Mouse (Mus musculus) macrophage (primary cell): Measurements from ENCODE around the gene Khsrp. TPM values are rescaled to one million over a fixed set of nuclear protein-coding genes. Genes with fewer than 3 reads are reported as not detected.

Experiments used
- H3K27ac ChIP-seq: fragments of 350-480 bp; formaldehyde crosslinking; 2 replicates; pipeline ENCODE4 v1.9.0; 2021
- H3K36me3 ChIP-seq: fragments of 350-480 bp; formaldehyde crosslinking; 2 replicates; pipeline ENCODE4 v1.9.0; 2021; ENCODE audit errors: inconsistent target
- H3K4me3 ChIP-seq: fragments of 350-480 bp; formaldehyde crosslinking; 2 replicates; pipeline ENCODE4 v1.9.0; 2021; ENCODE audit errors: inconsistent target
- H3K79me2 ChIP-seq: fragments of 350-480 bp; formaldehyde crosslinking; 2 replicates; pipeline ENCODE4 v1.9.0; 2021; ENCODE audit errors: inconsistent target
- WGBS: methylation state at CpG from one replicate; pipeline ENCODE4 v1.1.7; 2026; ENCODE audit warnings: inconsistent platforms; ENCODE audit not compliant: missing documents; 5-methylcytosine and 5-hydroxymethylcytosine counted together
- polyA plus RNA-seq: library from polyadenylated mRNA; stranded (reverse); fragments of 250-400 nt; gene quantifications from 3 replicates; pipeline ENCODE4 v1.2.4, GENCODE M21; 2018; ENCODE audit warnings: inconsistent platforms

The Khsrp gene
- polyA plus RNA-seq, 1 experiment from 2014 or later = 33.8 TPM

GRCm38 (mm10) chr17:56988441-56988840, 42.9 kb downstream of the Khsrp start:
- H3K4me3 ChIP-seq = no peak overlapping the region
- H3K36me3 ChIP-seq = peaks cover 10% of the 10 kb centered on the region; the same call in 1 of the 2 replicates
- no peak overlapping the region for H3K27ac ChIP-seq
- peaks cover 17% of the 10 kb centered on the region for H3K79me2 ChIP-seq
- 78% methylated on average over 7 of the region's 7 CpGs for WGBS

GRCm38 (mm10) chr17:56986105-56986805, 45.1 kb downstream of the Khsrp start:
- Histone ChIP-seq H3K27ac (no peak overlapping the region), H3K79me2 (peaks cover 11% of the 10 kb centered on the region), H3K36me3 (no peaks in the 10 kb centered on the region), H3K4me3 (no peak overlapping the region)
- 80% methylated on average over 3 of the region's 3 CpGs for WGBS

- no peak overlapping the region for H3K4me3 ChIP-seq
- no peaks in the 10 kb centered on the region for H3K36me3 ChIP-seq
- peaks cover 5% of the 10 kb centered on the region for H3K79me2 ChIP-seq
- 88% methylated on average over 3 of the region's 3 CpGs for WGBS
- no peak overlapping the region for H3K27ac ChIP-seq
These were observed 45.7 kb downstream of the Khsrp start for GRCm38 (mm10) chr17:56985656-56986055.

GRCm38 (mm10) chr17:56984886-56985285, 46.4 kb downstream of the Khsrp start:
- Histone ChIP-seq H3K36me3 (no peaks in the 10 kb centered on the region), H3K4me3 (no peak overlapping the region), H3K27ac (no peak overlapping the region), H3K79me2 (no peaks in the 10 kb centered on the region)
- WGBS = 77% methylated on average over 9 of the region's 9 CpGs

GRCm38 (mm10) chr17:56982013-56982412, 49.3 kb downstream of the Khsrp start, which contains the start of gene Acer1:
Gene Acer1, minus strand, starts transcription at chr17:56982126.
- Histone ChIP-seq H3K27ac (no peak within 1 kb of the TSS), H3K4me3 (no peak within 1 kb of the TSS), H3K79me2 (no peaks in the 10 kb centered on the region), H3K36me3 (no peaks in the 10 kb centered on the region)
- 95% methylated on average over 5 of the region's 5 CpGs for WGBS

- 85% methylated on average over 7 of the region's 7 CpGs for WGBS
- no peaks in the 10 kb centered on the region for H3K36me3 ChIP-seq
- no peak overlapping the region for H3K27ac ChIP-seq
- no peaks in the 10 kb centered on the region for H3K79me2 ChIP-seq
- no peak overlapping the region for H3K4me3 ChIP-seq
These were observed 50.3 kb downstream of the Khsrp start for GRCm38 (mm10) chr17:56981049-56981448.

DNA sequence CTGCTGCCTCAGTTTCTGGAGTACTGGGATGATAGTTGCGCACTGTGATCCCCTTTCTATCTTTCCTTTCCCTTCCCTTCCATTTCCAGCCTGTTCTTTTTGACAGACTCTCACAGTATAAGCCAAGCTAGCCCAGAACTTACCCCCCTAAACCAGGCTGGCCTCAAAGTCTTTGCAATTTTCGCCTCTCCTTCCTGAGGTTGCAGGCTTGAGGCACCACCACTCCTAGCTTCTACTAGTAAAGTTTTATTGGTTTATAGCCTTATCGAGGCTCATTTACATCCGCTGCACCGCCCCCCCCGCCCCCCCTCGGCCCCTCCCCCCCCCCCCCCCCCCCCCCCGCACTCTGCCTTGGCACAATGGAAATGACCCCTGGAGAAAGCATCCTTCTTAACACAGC, 51.8 kb downstream of the Khsrp start:
- H3K4me3 ChIP-seq = no peak overlapping the region
- no peaks in the 10 kb centered on the region for H3K36me3 ChIP-seq
- no peak overlapping the region for H3K27ac ChIP-seq
- 55% methylated on average over 3 of the region's 8 CpGs for WGBS
- H3K79me2 ChIP-seq = no peaks in the 10 kb centered on the region

DNA sequence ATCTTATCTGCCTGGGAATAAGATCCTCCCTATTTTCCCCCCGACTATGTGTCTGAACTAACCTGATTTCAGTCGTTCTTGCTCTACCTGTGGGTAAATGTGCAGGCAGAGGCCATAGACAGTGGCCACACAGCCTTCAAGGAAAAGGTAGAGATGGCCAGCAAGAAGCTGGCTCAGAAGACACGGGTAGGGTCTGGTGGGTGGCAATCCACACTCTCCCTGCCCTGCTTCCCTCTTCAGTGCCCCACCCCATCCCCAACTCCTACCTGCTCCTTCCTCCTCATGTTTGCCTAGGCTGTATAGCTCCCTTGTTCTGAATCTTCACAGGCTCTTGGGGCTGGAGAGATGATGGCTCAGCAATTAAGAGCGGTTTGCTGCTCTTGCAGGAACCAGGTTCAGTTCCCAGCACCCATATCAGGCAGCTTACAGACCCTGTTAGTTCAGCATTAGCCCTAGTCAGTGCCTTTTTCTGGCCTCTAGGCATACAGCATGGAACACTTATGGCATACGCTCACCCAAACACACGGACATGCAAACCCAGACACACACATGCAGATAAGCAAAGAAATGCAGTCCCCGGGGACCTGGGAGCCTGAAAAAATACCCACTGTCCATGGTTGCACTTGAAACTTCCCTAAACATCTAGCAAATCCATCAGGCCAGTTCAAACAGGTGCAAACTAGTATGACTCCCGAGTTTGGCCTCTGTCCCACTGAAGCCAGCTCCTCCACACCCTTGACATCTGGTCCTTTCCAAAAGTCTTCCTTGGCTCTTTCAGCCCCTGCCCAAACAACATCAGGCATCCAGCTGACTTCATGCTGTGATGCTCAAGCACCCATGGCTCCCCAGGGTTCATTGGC, 54.6 kb downstream of the Khsrp start:
- Histone ChIP-seq H3K27ac (no peak overlapping the region), H3K4me3 (no peak overlapping the region), H3K79me2 (no peaks in the 10 kb centered on the region), H3K36me3 (no peaks in the 10 kb centered on the region)
- 91% methylated on average over 8 of the region's 8 CpGs for WGBS

DNA sequence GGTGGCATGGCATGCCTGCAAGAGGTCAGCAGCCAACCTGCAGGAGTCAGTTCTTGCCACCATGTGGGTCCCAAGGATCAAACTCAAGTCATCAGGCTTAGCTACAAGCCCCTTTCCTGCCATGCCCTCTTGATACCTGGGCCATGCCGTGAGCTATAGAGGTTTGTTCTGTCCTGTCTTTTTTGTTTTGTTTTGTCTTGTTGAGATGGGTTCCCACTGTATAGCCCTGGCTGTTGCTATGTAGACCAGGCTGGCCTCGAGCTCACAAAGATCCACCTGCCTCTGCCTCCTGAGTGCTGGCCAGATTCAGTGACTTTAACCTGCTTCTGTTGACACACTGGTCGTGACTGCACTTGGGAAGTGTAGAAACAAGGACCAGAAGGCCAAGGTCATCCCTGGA, 55.9 kb downstream of the Khsrp start:
- Histone ChIP-seq H3K4me3 (no peak overlapping the region), H3K27ac (no peak overlapping the region), H3K36me3 (no peaks in the 10 kb centered on the region), H3K79me2 (no peaks in the 10 kb centered on the region)
- WGBS = 92% methylated on average over 3 of the region's 3 CpGs

DNA sequence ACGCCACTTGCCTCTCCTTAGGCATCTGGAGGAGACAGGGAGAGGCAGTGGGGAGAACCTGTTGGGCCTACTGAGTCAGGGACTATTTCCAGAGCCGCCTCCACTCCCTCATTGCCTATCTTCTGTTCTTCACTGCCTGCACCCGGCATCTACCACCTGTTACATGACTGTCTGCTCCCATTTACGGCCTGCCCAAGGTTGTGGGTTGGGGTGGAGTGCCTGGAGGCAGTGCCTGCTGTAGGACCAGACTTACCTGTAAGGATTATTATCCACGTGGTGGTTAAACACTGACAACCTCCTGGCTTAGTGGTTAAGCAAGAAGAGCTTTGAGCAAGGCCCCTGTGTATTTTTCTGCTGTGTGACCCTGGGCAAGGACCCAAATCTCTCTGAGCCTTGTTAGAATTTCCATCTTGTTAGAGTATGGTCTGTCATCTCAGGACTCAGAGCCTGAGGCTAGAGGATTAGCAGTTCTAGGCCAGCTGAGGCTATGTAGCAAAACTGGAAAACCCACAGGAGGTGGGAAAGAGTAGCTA, 56.5 kb downstream of the Khsrp start:
- no peaks in the 10 kb centered on the region for H3K79me2 ChIP-seq
- H3K27ac ChIP-seq = no peak overlapping the region
- WGBS = 89% methylated on average over 5 of the region's 5 CpGs
- no peaks in the 10 kb centered on the region for H3K36me3 ChIP-seq
- no peak overlapping the region for H3K4me3 ChIP-seq

DNA sequence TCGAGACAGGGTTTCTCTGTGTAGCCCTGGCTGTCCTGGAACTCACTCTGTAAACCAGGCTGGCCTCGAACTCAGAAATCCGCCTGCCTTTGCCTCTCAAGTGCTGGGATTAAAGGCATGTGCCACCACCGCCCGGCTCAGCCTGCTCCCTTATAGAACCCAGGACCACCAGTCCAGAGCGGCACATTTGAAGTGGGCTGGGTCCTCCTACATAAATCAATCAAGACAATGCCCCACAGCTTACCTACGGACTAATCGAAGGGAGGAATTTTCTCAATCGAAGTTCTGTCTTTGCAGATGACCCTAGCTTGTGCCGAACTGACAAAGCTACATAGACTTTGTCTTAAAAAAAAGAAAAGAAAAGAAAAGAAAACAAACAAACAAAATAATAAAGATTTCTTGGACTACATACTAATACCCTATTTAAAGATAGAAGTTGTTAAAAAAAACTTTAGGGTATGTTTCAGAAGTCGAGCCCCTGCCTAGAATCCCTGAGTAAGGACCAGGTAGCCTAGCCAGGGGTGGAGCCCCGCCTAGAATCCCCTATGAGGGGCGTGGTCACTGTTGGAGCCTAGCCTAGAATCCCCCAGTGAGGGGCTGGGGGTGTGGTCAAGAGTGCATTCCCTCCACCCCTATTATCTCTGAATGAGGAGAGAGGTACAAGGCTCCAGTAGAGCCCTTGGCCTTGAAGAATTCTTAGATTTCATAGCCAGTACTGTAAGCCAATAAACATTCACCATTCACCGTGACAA, 57.2 kb downstream of the Khsrp start:
- WGBS = 79% methylated on average over 11 of the region's 14 CpGs
- H3K4me3 ChIP-seq = no peak overlapping the region
- H3K79me2 ChIP-seq = no peaks in the 10 kb centered on the region
- no peaks in the 10 kb centered on the region for H3K36me3 ChIP-seq
- no peak overlapping the region for H3K27ac ChIP-seq

Other genes starting within 250 kb of the Khsrp start
- gene Rfx2, start 200.5 kb downstream of the Khsrp start, polyA plus RNA-seq = 0.11 TPM in 2 of 3 replicates, not detected in the other
- not detected in 3 replicates for gene Acsbg2, start 157.1 kb downstream of the Khsrp start, polyA plus RNA-seq
- 0.07 TPM in 1 of 3 replicates, not detected in the others for gene 1700061G19Rik, start 156.0 kb downstream of the Khsrp start, polyA plus RNA-seq
- 12.6 to 16.0 TPM (median 13.0 TPM) in 3 replicates for gene Mllt1, start 96.1 kb downstream of the Khsrp start, polyA plus RNA-seq
- gene Acer1, start 49.4 kb downstream of the Khsrp start, polyA plus RNA-seq = not detected in 3 replicates
- 20.0 to 37.4 TPM (median 21.4 TPM) in 3 replicates for gene Clpp, start 41.2 kb downstream of the Khsrp start, polyA plus RNA-seq
- gene Alkbh7, start 34.2 kb downstream of the Khsrp start, polyA plus RNA-seq = 3.6 to 20.7 TPM (median 11.8 TPM) in 3 replicates
- gene Pspn, start 31.5 kb downstream of the Khsrp start, polyA plus RNA-seq = not detected in 3 replicates
- 63.3 to 154 TPM (median 75.9 TPM) in 3 replicates for gene Gtf2f1, start 20.2 kb downstream of the Khsrp start, polyA plus RNA-seq
- gene Gm17949, start 20.1 kb downstream of the Khsrp start, polyA plus RNA-seq = not detected in 3 replicates
- gene Slc25a41, start 10.1 kb upstream of the Khsrp start, polyA plus RNA-seq = not detected in 3 replicates
- gene Crb3, start 27.6 kb upstream of the Khsrp start, polyA plus RNA-seq = not detected in 3 replicates
- gene Slc25a23, start 28.3 kb upstream of the Khsrp start, polyA plus RNA-seq = 4.0 to 8.6 TPM (median 6.8 TPM) in 3 replicates
- 14.1 to 26.5 TPM (median 15.7 TPM) in 3 replicates for gene Dennd1c, start 47.0 kb upstream of the Khsrp start, polyA plus RNA-seq
- gene Tubb4a, start 56.3 kb upstream of the Khsrp start, polyA plus RNA-seq = 0.15 to 0.36 TPM (median 0.27 TPM) in 3 replicates
- 2.6 to 9.9 TPM (median 7.6 TPM) in 3 replicates for gene Tnfsf9, start 73.8 kb upstream of the Khsrp start, polyA plus RNA-seq
- gene Cd70, start 118.3 kb upstream of the Khsrp start, polyA plus RNA-seq = not detected in 3 replicates
- 1.7 to 2.2 TPM (median 2.2 TPM) in 3 replicates for gene Tnfsf14, start 162.7 kb upstream of the Khsrp start, polyA plus RNA-seq
- 15.9 to 57.7 TPM (median 40.8 TPM) in 3 replicates for gene C3, start 196.6 kb upstream of the Khsrp start, polyA plus RNA-seq
- gene Gpr108, start 216.9 kb upstream of the Khsrp start, polyA plus RNA-seq = 44.3 to 68.7 TPM (median 50.3 TPM) in 3 replicates
- 16.5 to 20.2 TPM (median 17.0 TPM) in 3 replicates for gene Trip10, start 217.9 kb upstream of the Khsrp start, polyA plus RNA-seq
- gene Vav1, start 247.6 kb upstream of the Khsrp start, polyA plus RNA-seq = 91.4 to 144 TPM (median 106 TPM) in 3 replicates